Mouse (Mus musculus): ENCODE data around the gene Amhr2.

Amhr2 gene

GRCm38 (mm10) chr15:102445146-102445545, at the start of gene Amhr2:
TSS of gene Amhr2 (plus strand) at chr15:102445367.
- peak; percentile 80 for DNase-seq (ENCODE audit: low spot score)

- no peak for DNase-seq (ENCODE audit: low spot score)
Measured at GRCm38 (mm10) chr15:102398629-102399028, 46.5 kb upstream of the Amhr2 start.

- peak; percentile 90 for DNase-seq (ENCODE audit: low spot score)
Measured at GRCm38 (mm10) chr15:102399229-102400221, 45.6 kb upstream of the Amhr2 start.

GRCm38 (mm10) chr15:102400476-102401045, 44.6 kb upstream of the Amhr2 start:
- DNase-seq (ENCODE audit: low spot score) = no peak

- DNase-seq (ENCODE audit: low spot score) = no peak
Measured at GRCm38 (mm10) chr15:102401278-102401677, 43.9 kb upstream of the Amhr2 start.

GRCm38 (mm10) chr15:102402210-102402609, 43.0 kb upstream of the Amhr2 start:
- no peak for DNase-seq (ENCODE audit: low spot score)

GRCm38 (mm10) chr15:102404608-102405488, 40.3 kb upstream of the Amhr2 start:
- no peak for DNase-seq (ENCODE audit: low spot score)

- peak; percentile 100 for DNase-seq (ENCODE audit: low spot score)
Measured at GRCm38 (mm10) chr15:102405489-102406195, 39.5 kb upstream of the Amhr2 start, which contains the start of gene Sp1. TSS of gene Sp1 (plus strand) at chr15:102406143.

- DNase-seq (ENCODE audit: low spot score) = peak; percentile 88
Measured at GRCm38 (mm10) chr15:102406196-102406911, 38.8 kb upstream of the Amhr2 start.

GRCm38 (mm10) chr15:102406912-102407580, 38.1 kb upstream of the Amhr2 start:
- DNase-seq (ENCODE audit: low spot score) = no peak

- DNase-seq (ENCODE audit: low spot score) = no peak
Measured at GRCm38 (mm10) chr15:102407681-102408557, 37.2 kb upstream of the Amhr2 start.

GRCm38 (mm10) chr15:102408558-102409130, 36.5 kb upstream of the Amhr2 start:
- DNase-seq (ENCODE audit: low spot score) = no peak

- DNase-seq (ENCODE audit: low spot score) = no peak
Measured at GRCm38 (mm10) chr15:102409286-102409685, 35.9 kb upstream of the Amhr2 start.

- DNase-seq (ENCODE audit: low spot score) = no peak
Measured at GRCm38 (mm10) chr15:102411077-102411476, 34.1 kb upstream of the Amhr2 start.

GRCm38 (mm10) chr15:102413687-102414086, 31.5 kb upstream of the Amhr2 start:
- DNase-seq (ENCODE audit: low spot score) = no peak

GRCm38 (mm10) chr15:102417524-102417923, 27.6 kb upstream of the Amhr2 start:
- DNase-seq (ENCODE audit: low spot score) = no peak

- DNase-seq (ENCODE audit: low spot score) = no peak
Measured at GRCm38 (mm10) chr15:102420986-102421385, 24.2 kb upstream of the Amhr2 start.

GRCm38 (mm10) chr15:102421437-102421836, 23.7 kb upstream of the Amhr2 start:
- DNase-seq (ENCODE audit: low spot score) = no peak

Data from testis, postnatal 14 days (tissue).